Mouse (Mus musculus): ENCODE measurements around the gene Parl.

DNA sequence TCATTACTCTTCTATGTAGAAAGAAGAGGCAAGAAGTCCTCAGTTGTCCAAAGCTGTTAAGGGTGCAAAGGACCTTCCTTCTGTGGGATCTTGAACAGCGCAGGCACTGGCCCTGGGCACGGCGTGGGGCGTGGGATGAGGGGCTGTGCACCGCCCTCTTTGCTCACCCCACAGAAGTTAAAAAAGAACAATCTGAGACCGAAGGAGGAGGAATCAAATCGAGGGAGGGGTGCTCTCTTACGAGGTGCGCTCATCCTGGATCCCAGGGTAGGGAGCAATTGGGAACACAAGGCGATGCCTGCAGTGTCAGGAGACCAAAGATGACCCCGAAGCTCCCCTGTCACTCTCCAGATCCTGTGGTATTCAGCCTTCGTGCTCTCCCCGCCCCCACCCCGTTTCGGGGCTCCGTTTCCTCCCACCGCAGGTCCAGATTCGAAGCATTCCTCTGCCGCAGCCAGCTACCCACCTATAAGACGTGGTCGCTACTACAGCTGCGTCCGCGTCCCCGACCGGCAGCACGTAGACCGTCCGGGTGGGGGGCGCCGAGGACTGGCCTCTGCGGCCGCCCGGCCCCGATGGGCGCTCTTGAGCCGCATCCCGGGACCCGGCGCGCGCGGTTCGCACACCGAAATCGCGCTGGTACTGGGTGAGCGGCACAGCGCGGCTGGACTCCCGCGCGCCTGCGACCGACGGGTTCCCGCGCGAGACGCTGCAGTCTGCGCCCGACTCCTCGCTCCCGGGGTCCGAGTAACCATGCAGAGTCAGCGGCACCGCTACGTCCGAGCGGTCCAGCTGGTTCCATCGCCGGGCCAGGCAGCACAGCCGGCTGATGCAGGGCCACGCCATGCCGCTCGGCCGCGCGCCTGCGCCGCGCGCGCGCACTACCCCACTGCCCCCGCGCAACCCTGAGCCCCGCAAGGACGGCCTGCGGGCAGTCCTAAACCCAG lies 61.4 kb downstream of the Parl start, which contains the start of gene Map6d1:
- no peak for TF ChIP-seq POLR2A (IDR thresholded peaks at IDR 0.05; ENCODE audit: low read depth, low read length)
- TF ChIP-seq CTCF (conservative IDR thresholded peaks at IDR 0.05; ENCODE audit: insufficient read depth, insufficient read length, low read depth, low read length) = no peak

All from kidney, adult 2 months (tissue).